Mouse (Mus musculus): ENCODE results near the gene Acrbp. TPM values are rescaled to one million over a fixed set of nuclear protein-coding genes. Genes with fewer than 3 reads are reported as not detected.

The Acrbp gene
- polyA plus RNA-seq, 1 experiment from 2014 or later: 26.2 TPM

GRCm38 (mm10) chr6:125092372-125092771 lies 42.9 kb downstream of the Acrbp start:
- H3K4me1 ChIP-seq: peaks cover 30% of the 10 kb centered on the region
- no peaks in the 10 kb centered on the region for H3K9me3 ChIP-seq
- WGBS: 94% methylated on average over 5 of the region's 5 CpGs
- no peak overlapping the region for H3K27ac ChIP-seq (replicated peaks)
- H3K36me3 ChIP-seq: no peaks in the 10 kb centered on the region
- no peak for ATAC-seq (replicated peaks)
- H3K27me3 ChIP-seq: no peaks in the 10 kb centered on the region
- no peak overlapping the region for H3K4me3 ChIP-seq
- H3K9ac ChIP-seq (replicated peaks): no peak overlapping the region
- H3K4me2 ChIP-seq (replicated peaks): no peak overlapping the region

- H3K27me3 ChIP-seq: no peaks in the 10 kb centered on the region
- peak overlapping the region; percentile 94 for H3K27ac ChIP-seq (replicated peaks)
- no peaks in the 10 kb centered on the region for H3K9me3 ChIP-seq
- no peak overlapping the region for H3K4me2 ChIP-seq (replicated peaks)
- H3K9ac ChIP-seq (replicated peaks): no peak overlapping the region
- H3K36me3 ChIP-seq: peaks cover 9% of the 10 kb centered on the region; the same call in 1 of the 2 replicates
- H3K4me3 ChIP-seq: no peak overlapping the region
- 53% methylated on average over 3 of the region's 3 CpGs for WGBS
- no peak for ATAC-seq (replicated peaks)
- H3K4me1 ChIP-seq: peaks cover 40% of the 10 kb centered on the region
Measured at GRCm38 (mm10) chr6:125094843-125095242, 45.4 kb downstream of the Acrbp start.

GRCm38 (mm10) chr6:125095391-125096278 lies 46.1 kb downstream of the Acrbp start, which contains the start of gene Chd4:
Chd4 (plus strand) TSS chr6:125095981.
- H3K9me3 ChIP-seq: no peaks in the 10 kb centered on the region
- peaks cover 41% of the 10 kb centered on the region for H3K4me1 ChIP-seq
- H3K4me3 ChIP-seq: peak within 1 kb of the TSS; percentile 82
- peak within 1 kb of the TSS; percentile 84 for H3K9ac ChIP-seq (replicated peaks)
- WGBS: 1% methylated on average over 41 of the region's 45 CpGs
- peak within 1 kb of the TSS; percentile 94 for H3K27ac ChIP-seq (replicated peaks)
- peaks cover 16% of the 10 kb centered on the region for H3K36me3 ChIP-seq
- no peaks in the 10 kb centered on the region for H3K27me3 ChIP-seq
- H3K4me2 ChIP-seq (replicated peaks): peak within 1 kb of the TSS; percentile 74
- ATAC-seq (replicated peaks): peak; percentile 75

- Histone ChIP-seq H3K4me1 (peaks cover 39% of the 10 kb centered on the region), H3K27me3 (no peaks in the 10 kb centered on the region), H3K4me3 (peak overlapping the region; percentile 82), H3K27ac (replicated peaks) (peak overlapping the region; percentile 94), H3K36me3 (peaks cover 22% of the 10 kb centered on the region), H3K9me3 (no peaks in the 10 kb centered on the region), H3K9ac (replicated peaks) (peak overlapping the region; percentile 84), H3K4me2 (replicated peaks) (peak overlapping the region; percentile 74)
- ATAC-seq (replicated peaks): no peak
- WGBS: 0% methylated on average over 21 of the region's 32 CpGs
Measured at GRCm38 (mm10) chr6:125096279-125096596, 46.7 kb downstream of the Acrbp start.

DNA sequence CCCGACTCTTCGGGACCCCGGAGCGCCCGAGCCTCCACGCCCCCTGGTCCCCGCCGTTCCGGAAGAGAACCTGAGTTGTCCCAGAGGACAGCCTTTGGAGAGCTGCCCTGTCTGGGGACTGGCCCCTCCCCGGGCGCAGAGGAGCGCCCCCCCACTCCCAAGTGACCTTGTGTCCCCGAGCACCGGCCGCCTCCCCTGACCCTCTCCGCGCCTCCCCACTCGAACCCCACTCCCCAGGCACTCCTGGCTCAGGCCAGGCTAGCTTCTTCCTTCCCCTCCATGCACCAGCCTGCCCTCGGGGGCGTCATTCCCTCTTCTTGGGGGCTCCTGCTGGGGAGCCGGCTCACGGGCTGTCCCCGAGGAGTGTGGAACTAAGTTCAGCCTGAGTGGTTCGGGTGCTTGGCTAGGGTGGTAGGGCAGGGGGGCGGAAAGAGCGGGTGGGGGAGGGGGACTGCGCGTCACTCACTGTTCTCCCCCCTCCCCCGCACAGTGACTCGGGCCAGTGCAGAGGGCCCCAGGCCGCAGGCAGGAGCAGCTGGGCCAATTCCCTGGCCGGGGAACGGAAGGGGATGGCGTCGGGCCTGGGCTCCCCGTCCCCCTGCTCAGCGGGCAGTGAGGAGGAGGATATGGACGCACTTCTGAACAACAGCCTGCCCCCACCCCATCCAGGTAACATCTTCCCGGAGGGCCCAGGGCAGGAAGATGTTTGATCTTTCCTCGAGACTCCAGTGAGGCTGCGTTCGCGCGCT lies 47.3 kb downstream of the Acrbp start:
- peak overlapping the region; percentile 74 for H3K4me2 ChIP-seq (replicated peaks)
- peak overlapping the region; percentile 94 for H3K27ac ChIP-seq (replicated peaks)
- peaks cover 27% of the 10 kb centered on the region for H3K36me3 ChIP-seq
- peak overlapping the region; percentile 84 for H3K9ac ChIP-seq (replicated peaks)
- no peaks in the 10 kb centered on the region for H3K9me3 ChIP-seq
- no peaks in the 10 kb centered on the region for H3K27me3 ChIP-seq
- WGBS: under 1% methylated on average over 41 of the region's 44 CpGs
- peaks cover 39% of the 10 kb centered on the region for H3K4me1 ChIP-seq
- H3K4me3 ChIP-seq: peak overlapping the region; percentile 82
- peak; percentile 42 for ATAC-seq (replicated peaks)

DNA sequence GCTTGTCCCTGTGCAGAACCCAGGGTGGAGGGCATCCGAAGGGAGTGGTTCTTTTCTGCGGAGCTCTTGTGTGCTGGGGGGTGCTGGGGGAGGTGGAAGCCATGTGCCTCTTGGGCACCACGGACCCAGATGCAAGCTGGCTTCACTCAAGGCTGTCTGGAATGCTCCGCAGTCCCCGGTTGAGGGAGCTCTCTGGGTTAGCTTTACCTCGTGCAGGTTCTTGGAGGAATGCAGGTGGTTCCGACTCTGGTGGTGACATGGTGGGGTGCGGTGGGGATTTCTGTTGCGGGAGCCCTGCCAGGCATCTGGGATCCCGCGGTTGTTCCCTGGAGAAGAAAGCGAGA lies 47.8 kb downstream of the Acrbp start:
- H3K4me1 ChIP-seq: peaks cover 39% of the 10 kb centered on the region
- H3K4me2 ChIP-seq (replicated peaks): peak overlapping the region; percentile 74
- no peaks in the 10 kb centered on the region for H3K9me3 ChIP-seq
- peak overlapping the region; percentile 82 for H3K4me3 ChIP-seq
- ATAC-seq (replicated peaks): peak; percentile 5
- H3K27me3 ChIP-seq: no peaks in the 10 kb centered on the region
- WGBS: 0% methylated on average over 12 of the region's 12 CpGs
- H3K36me3 ChIP-seq: peaks cover 32% of the 10 kb centered on the region
- peak overlapping the region; percentile 94 for H3K27ac ChIP-seq (replicated peaks)
- peak overlapping the region; percentile 84 for H3K9ac ChIP-seq (replicated peaks)

DNA sequence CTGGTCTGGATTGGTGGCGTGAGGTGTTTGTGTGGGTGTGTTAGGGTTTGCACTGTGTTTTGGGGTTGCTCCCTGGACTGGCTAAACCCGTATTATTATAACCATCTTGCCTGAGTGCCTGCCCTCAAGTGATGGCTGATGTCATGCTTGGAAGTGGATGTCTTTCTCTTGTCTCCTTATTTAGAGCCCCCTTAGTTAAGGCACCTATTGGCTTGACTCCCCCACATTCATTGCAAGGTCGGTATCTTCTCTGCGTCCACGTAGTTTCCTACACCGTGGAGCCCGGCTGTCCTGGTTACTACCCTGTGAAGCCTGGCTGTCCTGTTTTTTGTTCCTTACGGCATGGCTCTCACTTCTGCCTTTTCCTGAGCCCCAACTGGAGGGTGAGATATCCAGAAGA lies 48.5 kb downstream of the Acrbp start:
- H3K9ac ChIP-seq (replicated peaks): peak overlapping the region; percentile 84
- H3K4me3 ChIP-seq: peak overlapping the region; percentile 82
- no peaks in the 10 kb centered on the region for H3K27me3 ChIP-seq
- peaks cover 39% of the 10 kb centered on the region for H3K36me3 ChIP-seq
- H3K4me1 ChIP-seq: peaks cover 39% of the 10 kb centered on the region
- ATAC-seq (replicated peaks): no peak
- 57% methylated on average over 8 of the region's 8 CpGs for WGBS
- H3K4me2 ChIP-seq (replicated peaks): peak overlapping the region; percentile 74
- H3K27ac ChIP-seq (replicated peaks): peak overlapping the region; percentile 94
- no peaks in the 10 kb centered on the region for H3K9me3 ChIP-seq

DNA sequence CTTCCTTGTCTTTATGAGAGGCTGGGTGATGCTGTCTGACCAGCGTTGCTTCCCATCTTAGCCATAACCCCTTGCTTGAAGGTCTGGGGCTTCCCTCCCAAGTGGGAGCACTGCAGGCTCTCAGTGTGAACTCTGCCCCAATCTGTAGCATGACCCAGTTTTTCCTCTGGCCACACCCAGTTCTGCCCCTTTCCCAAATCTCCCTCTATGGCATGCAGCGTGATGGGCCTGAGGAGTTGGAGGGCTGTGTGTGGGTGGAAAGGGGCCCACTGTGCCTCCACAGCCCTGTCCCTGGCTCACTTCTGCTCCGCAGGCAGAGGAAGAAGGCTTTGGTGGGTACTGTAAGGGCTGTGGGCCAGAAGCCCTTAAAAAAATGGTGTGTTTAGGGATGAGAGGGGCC lies 49.0 kb downstream of the Acrbp start:
- Histone ChIP-seq H3K4me1 (peaks cover 39% of the 10 kb centered on the region), H3K4me3 (peak overlapping the region; percentile 82), H3K27me3 (no peaks in the 10 kb centered on the region), H3K9me3 (no peaks in the 10 kb centered on the region), H3K9ac (replicated peaks) (peak overlapping the region; percentile 84), H3K27ac (replicated peaks) (peak overlapping the region; percentile 94), H3K4me2 (replicated peaks) (peak overlapping the region; percentile 74), H3K36me3 (peaks cover 43% of the 10 kb centered on the region)
- WGBS: 62% methylated on average over 3 of the region's 3 CpGs
- ATAC-seq (replicated peaks): no peak

DNA sequence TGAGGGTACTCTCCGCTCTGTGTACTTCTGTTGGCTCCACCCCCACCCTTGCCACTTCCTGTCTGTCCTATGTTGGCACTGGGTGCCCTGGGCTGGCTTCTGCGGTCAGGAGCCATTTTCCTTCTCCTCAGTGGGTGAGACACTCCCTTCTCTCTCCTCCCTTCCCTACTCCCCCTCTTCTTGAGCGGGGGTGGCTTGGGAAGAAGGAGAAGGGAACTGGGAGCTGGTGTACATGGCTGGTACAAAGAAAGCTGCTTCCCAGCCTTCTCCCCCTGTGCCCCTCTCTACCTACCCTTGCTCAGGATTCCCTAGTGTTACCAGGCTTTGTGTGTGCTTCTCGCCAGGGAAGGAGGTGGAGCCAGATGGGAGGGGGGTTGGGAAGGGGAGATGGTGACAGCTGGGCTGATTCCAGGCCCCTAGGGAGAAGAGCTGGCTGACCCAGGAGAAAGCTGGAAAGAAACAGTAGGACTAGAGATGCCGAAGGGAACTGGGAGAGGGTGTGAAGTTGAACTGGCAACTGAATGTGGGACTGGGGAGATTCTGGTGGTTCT lies 50.0 kb downstream of the Acrbp start:
- no peak for ATAC-seq (replicated peaks)
- H3K4me2 ChIP-seq (replicated peaks): peak overlapping the region; percentile 74
- peak overlapping the region; percentile 82 for H3K4me3 ChIP-seq
- H3K27me3 ChIP-seq: no peaks in the 10 kb centered on the region
- no peaks in the 10 kb centered on the region for H3K9me3 ChIP-seq
- peaks cover 49% of the 10 kb centered on the region for H3K36me3 ChIP-seq
- peak overlapping the region; percentile 84 for H3K9ac ChIP-seq (replicated peaks)
- 28% methylated on average over 5 of the region's 5 CpGs for WGBS
- peaks cover 39% of the 10 kb centered on the region for H3K4me1 ChIP-seq
- H3K27ac ChIP-seq (replicated peaks): peak overlapping the region; percentile 94

- H3K4me3 ChIP-seq: no peak overlapping the region
- H3K9ac ChIP-seq (replicated peaks): no peak overlapping the region
- no peaks in the 10 kb centered on the region for H3K27me3 ChIP-seq
- no peaks in the 10 kb centered on the region for H3K9me3 ChIP-seq
- WGBS: 88% methylated on average over 9 of the region's 9 CpGs
- H3K27ac ChIP-seq (replicated peaks): no peak overlapping the region
- H3K4me1 ChIP-seq: peaks cover 33% of the 10 kb centered on the region
- ATAC-seq (replicated peaks): no peak
- H3K36me3 ChIP-seq: peaks cover 68% of the 10 kb centered on the region
- H3K4me2 ChIP-seq (replicated peaks): no peak overlapping the region
Measured at GRCm38 (mm10) chr6:125101444-125101843, 52.0 kb downstream of the Acrbp start.

- H3K4me1 ChIP-seq: peaks cover 14% of the 10 kb centered on the region
- 86% methylated on average over 4 of the region's 4 CpGs for WGBS
- H3K9me3 ChIP-seq: no peaks in the 10 kb centered on the region
- no peak for ATAC-seq (replicated peaks)
- no peak overlapping the region for H3K27ac ChIP-seq (replicated peaks)
- no peak overlapping the region for H3K9ac ChIP-seq (replicated peaks)
- H3K27me3 ChIP-seq: no peaks in the 10 kb centered on the region
- no peak overlapping the region for H3K4me3 ChIP-seq
- H3K36me3 ChIP-seq: peaks cover 88% of the 10 kb centered on the region
- H3K4me2 ChIP-seq (replicated peaks): no peak overlapping the region
Measured at GRCm38 (mm10) chr6:125104223-125104622, 54.7 kb downstream of the Acrbp start.

GRCm38 (mm10) chr6:125107705-125108104 lies 58.2 kb downstream of the Acrbp start:
- Histone ChIP-seq H3K27ac (replicated peaks) (no peak overlapping the region), H3K9me3 (no peaks in the 10 kb centered on the region), H3K36me3 (peaks cover 94% of the 10 kb centered on the region), H3K27me3 (no peaks in the 10 kb centered on the region), H3K4me2 (replicated peaks) (no peak overlapping the region), H3K9ac (replicated peaks) (no peak overlapping the region), H3K4me1 (no peaks in the 10 kb centered on the region), H3K4me3 (no peak overlapping the region)
- WGBS: 99% methylated on average over 2 of the region's 2 CpGs
- ATAC-seq (replicated peaks): no peak

All from forebrain, embryonic 15.5 days (tissue).